Mouse (Mus musculus): ENCODE measurements at regions not wholly inside any gene's neighbourhood (a gene's known extent, or its start where the extent isn't known, plus 50 kb on each side); places are given as distances from the start of the nearest gene placed in this dataset.

DNA sequence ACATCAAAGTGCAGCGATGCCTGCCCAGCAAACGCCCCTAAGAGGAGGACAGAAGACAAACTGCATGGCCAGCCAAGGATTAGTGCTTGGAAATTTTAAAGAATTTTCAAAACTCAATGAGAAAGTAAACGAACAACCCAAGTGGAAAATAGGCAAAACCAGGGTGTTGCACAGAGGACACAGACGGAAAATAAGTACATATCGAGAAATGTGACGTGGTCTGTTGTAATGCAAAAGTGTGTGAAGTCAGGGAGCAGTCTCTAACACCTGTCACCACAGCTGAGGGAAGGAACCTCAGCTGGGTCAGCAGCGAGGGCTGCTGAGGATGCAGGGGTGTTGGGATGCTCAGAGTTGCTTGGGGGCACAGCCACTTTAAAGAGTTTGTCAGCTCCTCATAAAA, 137.2 kb downstream of the Cdh26 start:
- TF ChIP-seq POLR2A (IDR thresholded peaks at IDR 0.05; ENCODE audit: control insufficient read depth, low read depth, low read length) (no peak), CTCF (IDR thresholded peaks at IDR 0.05; ENCODE audit: control insufficient read depth, insufficient read depth, insufficient replicate concordance, low read depth, low read length) (no peak)
